Mouse (Mus musculus): ENCODE measurements around the gene Ccsap. TPM values are rescaled to one million over a fixed set of nuclear protein-coding genes. Genes with fewer than 3 reads are reported as not detected.

The Ccsap gene
- polyA plus RNA-seq, 1 experiment from 2014 or later, result 3.8 TPM

GRCm38 (mm10) chr8:123849352-123849751 lies 10.7 kb downstream of the Ccsap start:
- Histone ChIP-seq H3K4me3 (ENCODE audit: low read depth, low read length) (no peak overlapping the region), H3K9ac (ENCODE audit: low read depth, low read length) (no peak overlapping the region), H3K4me1 (ENCODE audit: control insufficient read depth, insufficient read depth, low read length) (no peaks in the 10 kb centered on the region), H3K4me2 (ENCODE audit: low read length) (no peak overlapping the region), H3K27ac (ENCODE audit: low read length) (no peak overlapping the region), H3K27me3 (ENCODE audit: control insufficient read depth, insufficient read depth, low read depth, low read length) (no peaks in the 10 kb centered on the region), H3K9me3 (replicated peaks; ENCODE audit: control insufficient read depth, low read length, poor library complexity, severe bottlenecking) (no peaks in the 10 kb centered on the region), H3K36me3 (ENCODE audit: control insufficient read depth, insufficient read depth, low read length) (no peaks in the 10 kb centered on the region)
- 87% methylated on average over 4 of the region's 4 CpGs for WGBS
- ATAC-seq, result no peak

GRCm38 (mm10) chr8:123847546-123847945 lies 12.5 kb downstream of the Ccsap start:
- Histone ChIP-seq H3K27ac (ENCODE audit: low read length) (no peak overlapping the region), H3K9me3 (replicated peaks; ENCODE audit: control insufficient read depth, low read length, poor library complexity, severe bottlenecking) (no peaks in the 10 kb centered on the region), H3K36me3 (ENCODE audit: control insufficient read depth, insufficient read depth, low read length) (no peaks in the 10 kb centered on the region), H3K27me3 (ENCODE audit: control insufficient read depth, insufficient read depth, low read depth, low read length) (no peaks in the 10 kb centered on the region), H3K4me1 (ENCODE audit: control insufficient read depth, insufficient read depth, low read length) (no peaks in the 10 kb centered on the region), H3K4me3 (ENCODE audit: low read depth, low read length) (no peak overlapping the region), H3K4me2 (ENCODE audit: low read length) (no peak overlapping the region), H3K9ac (ENCODE audit: low read depth, low read length) (no peak overlapping the region)
- 64% methylated on average over 3 of the region's 3 CpGs for WGBS
- no peak for ATAC-seq

- ATAC-seq, result no peak
Observed at GRCm38 (mm10) chr8:123846509-123846908, 13.5 kb downstream of the Ccsap start.

GRCm38 (mm10) chr8:123845991-123846390 lies 14.0 kb downstream of the Ccsap start:
- WGBS, result 93% methylated on average over 10 of the region's 10 CpGs
- Histone ChIP-seq H3K4me3 (ENCODE audit: low read depth, low read length) (no peak overlapping the region), H3K9ac (ENCODE audit: low read depth, low read length) (no peak overlapping the region), H3K36me3 (ENCODE audit: control insufficient read depth, insufficient read depth, low read length) (no peaks in the 10 kb centered on the region), H3K27me3 (ENCODE audit: control insufficient read depth, insufficient read depth, low read depth, low read length) (no peaks in the 10 kb centered on the region), H3K4me1 (ENCODE audit: control insufficient read depth, insufficient read depth, low read length) (no peaks in the 10 kb centered on the region), H3K27ac (ENCODE audit: low read length) (no peak overlapping the region), H3K9me3 (replicated peaks; ENCODE audit: control insufficient read depth, low read length, poor library complexity, severe bottlenecking) (no peaks in the 10 kb centered on the region), H3K4me2 (ENCODE audit: low read length) (no peak overlapping the region)
- ATAC-seq, result no peak

More at GRCm38 (mm10) chr8:123846509-123846908, 13.5 kb downstream of the Ccsap start:
- Histone ChIP-seq H3K27me3 (ENCODE audit: control insufficient read depth, insufficient read depth, low read depth, low read length) (no peaks in the 10 kb centered on the region), H3K9me3 (replicated peaks; ENCODE audit: control insufficient read depth, low read length, poor library complexity, severe bottlenecking) (no peaks in the 10 kb centered on the region), H3K36me3 (ENCODE audit: control insufficient read depth, insufficient read depth, low read length) (no peaks in the 10 kb centered on the region), H3K4me2 (ENCODE audit: low read length) (no peak overlapping the region), H3K27ac (ENCODE audit: low read length) (no peak overlapping the region), H3K9ac (ENCODE audit: low read depth, low read length) (no peak overlapping the region), H3K4me3 (ENCODE audit: low read depth, low read length) (no peak overlapping the region), H3K4me1 (ENCODE audit: control insufficient read depth, insufficient read depth, low read length) (no peaks in the 10 kb centered on the region)
- 94% methylated on average over 12 of the region's 12 CpGs for WGBS

GRCm38 (mm10) chr8:123845114-123845513 lies 14.9 kb downstream of the Ccsap start:
- 92% methylated on average over 13 of the region's 13 CpGs for WGBS
- Histone ChIP-seq H3K36me3 (ENCODE audit: control insufficient read depth, insufficient read depth, low read length) (no peaks in the 10 kb centered on the region), H3K27me3 (ENCODE audit: control insufficient read depth, insufficient read depth, low read depth, low read length) (no peaks in the 10 kb centered on the region), H3K4me2 (ENCODE audit: low read length) (no peak overlapping the region), H3K9me3 (replicated peaks; ENCODE audit: control insufficient read depth, low read length, poor library complexity, severe bottlenecking) (no peaks in the 10 kb centered on the region), H3K9ac (ENCODE audit: low read depth, low read length) (no peak overlapping the region), H3K27ac (ENCODE audit: low read length) (no peak overlapping the region), H3K4me3 (ENCODE audit: low read depth, low read length) (no peak overlapping the region), H3K4me1 (ENCODE audit: control insufficient read depth, insufficient read depth, low read length) (no peaks in the 10 kb centered on the region)
- no peak for ATAC-seq

GRCm38 (mm10) chr8:123844341-123844740 lies 15.7 kb downstream of the Ccsap start:
- Histone ChIP-seq H3K4me1 (ENCODE audit: control insufficient read depth, insufficient read depth, low read length) (no peaks in the 10 kb centered on the region), H3K4me3 (ENCODE audit: low read depth, low read length) (no peak overlapping the region), H3K4me2 (ENCODE audit: low read length) (no peak overlapping the region), H3K27me3 (ENCODE audit: control insufficient read depth, insufficient read depth, low read depth, low read length) (no peaks in the 10 kb centered on the region), H3K9ac (ENCODE audit: low read depth, low read length) (no peak overlapping the region), H3K36me3 (ENCODE audit: control insufficient read depth, insufficient read depth, low read length) (no peaks in the 10 kb centered on the region), H3K27ac (ENCODE audit: low read length) (no peak overlapping the region), H3K9me3 (replicated peaks; ENCODE audit: control insufficient read depth, low read length, poor library complexity, severe bottlenecking) (no peaks in the 10 kb centered on the region)
- WGBS, result 87% methylated on average over 7 of the region's 7 CpGs
- ATAC-seq, result no peak

- Histone ChIP-seq H3K27ac (ENCODE audit: low read length) (no peak overlapping the region), H3K4me2 (ENCODE audit: low read length) (no peak overlapping the region), H3K9ac (ENCODE audit: low read depth, low read length) (no peak overlapping the region), H3K4me1 (ENCODE audit: control insufficient read depth, insufficient read depth, low read length) (no peaks in the 10 kb centered on the region), H3K36me3 (ENCODE audit: control insufficient read depth, insufficient read depth, low read length) (no peaks in the 10 kb centered on the region), H3K27me3 (ENCODE audit: control insufficient read depth, insufficient read depth, low read depth, low read length) (no peaks in the 10 kb centered on the region), H3K4me3 (ENCODE audit: low read depth, low read length) (no peak overlapping the region), H3K9me3 (replicated peaks; ENCODE audit: control insufficient read depth, low read length, poor library complexity, severe bottlenecking) (no peaks in the 10 kb centered on the region)
- WGBS, result 93% methylated on average over 12 of the region's 12 CpGs
- ATAC-seq, result no peak
Observed at GRCm38 (mm10) chr8:123842086-123842485, 17.9 kb downstream of the Ccsap start.

- H3K27me3 ChIP-seq (ENCODE audit: control insufficient read depth, insufficient read depth, low read depth, low read length), result no peaks in the 10 kb centered on the region
- H3K27ac ChIP-seq (ENCODE audit: low read length), result no peak overlapping the region
- H3K4me1 ChIP-seq (ENCODE audit: control insufficient read depth, insufficient read depth, low read length), result no peaks in the 10 kb centered on the region
- no peak overlapping the region for H3K4me2 ChIP-seq (ENCODE audit: low read length)
- WGBS, result 94% methylated on average over 15 of the region's 15 CpGs
- no peaks in the 10 kb centered on the region for H3K36me3 ChIP-seq (ENCODE audit: control insufficient read depth, insufficient read depth, low read length)
- no peak overlapping the region for H3K4me3 ChIP-seq (ENCODE audit: low read depth, low read length)
- no peak overlapping the region for H3K9ac ChIP-seq (ENCODE audit: low read depth, low read length)
- no peaks in the 10 kb centered on the region for H3K9me3 ChIP-seq (replicated peaks; ENCODE audit: control insufficient read depth, low read length, poor library complexity, severe bottlenecking)
- no peak for ATAC-seq
Observed at GRCm38 (mm10) chr8:123840578-123841345, 19.2 kb downstream of the Ccsap start.

- H3K4me1 ChIP-seq (ENCODE audit: control insufficient read depth, insufficient read depth, low read length), result no peaks in the 10 kb centered on the region
- no peak overlapping the region for H3K9ac ChIP-seq (ENCODE audit: low read depth, low read length)
- 79% methylated on average over 9 of the region's 9 CpGs for whole genome bisulfite sequencing
- H3K27ac ChIP-seq (ENCODE audit: low read length), result no peak overlapping the region
- no peaks in the 10 kb centered on the region for H3K27me3 ChIP-seq (ENCODE audit: control insufficient read depth, insufficient read depth, low read depth, low read length)
- no peak for ATAC-seq
- H3K4me3 ChIP-seq (ENCODE audit: low read depth, low read length), result no peak overlapping the region
- no peak overlapping the region for H3K4me2 ChIP-seq (ENCODE audit: low read length)
- H3K9me3 ChIP-seq (replicated peaks; ENCODE audit: control insufficient read depth, low read length, poor library complexity, severe bottlenecking), result no peaks in the 10 kb centered on the region
- H3K36me3 ChIP-seq (ENCODE audit: control insufficient read depth, insufficient read depth, low read length), result peaks cover 6% of the 10 kb centered on the region
Observed at GRCm38 (mm10) chr8:123838496-123838895, 21.5 kb downstream of the Ccsap start.
